Mouse (Mus musculus) urinary bladder, postnatal 14 days (tissue): ENCODE data around the gene Ccng2.

Source experiments
- DNase-seq: peaks from one replicate; pipeline ENCODE4 v3.0.0; 2021; ENCODE audit warnings: low spot score

Ccng2 gene

GRCm38 (mm10) chr5:93266883-93267704 lies at the start of gene Ccng2:
TSS of gene Ccng2 (plus strand) at chr5:93267257.
- peak; percentile 95 for DNase-seq

- DNase-seq, result no peak
Observed at GRCm38 (mm10) chr5:93218375-93218774, 48.7 kb upstream of the Ccng2 start.

- DNase-seq, result peak; percentile 53
Observed at GRCm38 (mm10) chr5:93221661-93222060, 45.4 kb upstream of the Ccng2 start.

- DNase-seq, result no peak
Observed at GRCm38 (mm10) chr5:93224549-93224948, 42.5 kb upstream of the Ccng2 start.

GRCm38 (mm10) chr5:93227157-93227556 lies 39.9 kb upstream of the Ccng2 start:
- DNase-seq, result no peak

GRCm38 (mm10) chr5:93229527-93229926 lies 37.5 kb upstream of the Ccng2 start:
- no peak for DNase-seq

- no peak for DNase-seq
Observed at GRCm38 (mm10) chr5:93231721-93232120, 35.3 kb upstream of the Ccng2 start.

- DNase-seq, result no peak
Observed at GRCm38 (mm10) chr5:93232838-93233237, 34.2 kb upstream of the Ccng2 start.

GRCm38 (mm10) chr5:93234130-93234529 lies 32.9 kb upstream of the Ccng2 start:
- no peak for DNase-seq

- no peak for DNase-seq
Observed at GRCm38 (mm10) chr5:93234605-93235004, 32.5 kb upstream of the Ccng2 start.

GRCm38 (mm10) chr5:93235888-93236287 lies 31.2 kb upstream of the Ccng2 start:
- DNase-seq, result no peak

- no peak for DNase-seq
Observed at GRCm38 (mm10) chr5:93236541-93236940, 30.5 kb upstream of the Ccng2 start.

- no peak for DNase-seq
Observed at GRCm38 (mm10) chr5:93239590-93240544, 27.2 kb upstream of the Ccng2 start.

GRCm38 (mm10) chr5:93245280-93245679 lies 21.8 kb upstream of the Ccng2 start:
- DNase-seq, result no peak

- no peak for DNase-seq
Observed at GRCm38 (mm10) chr5:93249940-93250578, 17.0 kb upstream of the Ccng2 start.

- DNase-seq, result no peak
Observed at GRCm38 (mm10) chr5:93251001-93251760, 15.9 kb upstream of the Ccng2 start.

GRCm38 (mm10) chr5:93255759-93256265 lies 11.2 kb upstream of the Ccng2 start:
- no peak for DNase-seq

GRCm38 (mm10) chr5:93256820-93257405 lies 10.1 kb upstream of the Ccng2 start:
- no peak for DNase-seq

- no peak for DNase-seq
Observed at GRCm38 (mm10) chr5:93259349-93259748, 7.7 kb upstream of the Ccng2 start.

- DNase-seq, result no peak
Observed at GRCm38 (mm10) chr5:93260983-93261382, 6.1 kb upstream of the Ccng2 start.

GRCm38 (mm10) chr5:93262751-93263150 lies 4.3 kb upstream of the Ccng2 start:
- DNase-seq, result peak; percentile 12
